Mouse (Mus musculus): Measurements from ENCODE around the gene Syngr3.
"Not testable (repeated sequence)": the region's sequence is repeated elsewhere in the genome, so short reads cannot be mapped to it uniquely, and the experiment has no call there.

Gene Syngr3

GRCm38 (mm10) chr17:24719494-24720222 lies 29.9 kb upstream of the Syngr3 start:
- peak; percentile 99 for DNase-seq (ENCODE audit: low read depth, low spot score)

GRCm38 (mm10) chr17:24718938-24719337 lies 29.2 kb upstream of the Syngr3 start:
- not testable (repeated sequence) for DNase-seq (ENCODE audit: low read depth, low spot score)

GRCm38 (mm10) chr17:24717943-24718342 lies 28.2 kb upstream of the Syngr3 start, which contains the start of the genes Rnf151 and Rps2:
Rnf151 (minus strand) TSS chr17:24718063.
Rps2 (plus strand) TSS chr17:24718116.
- no peak for DNase-seq (ENCODE audit: low read depth, low spot score)

- no peak for DNase-seq (ENCODE audit: low read depth, low spot score)
Observed at GRCm38 (mm10) chr17:24716166-24716682, 26.5 kb upstream of the Syngr3 start.

GRCm38 (mm10) chr17:24715556-24715955 lies 25.8 kb upstream of the Syngr3 start:
- no peak for DNase-seq (ENCODE audit: low read depth, low spot score)

- DNase-seq (ENCODE audit: low read depth, low spot score), result peak; percentile 78
Observed at GRCm38 (mm10) chr17:24708646-24709045, 18.9 kb upstream of the Syngr3 start.

GRCm38 (mm10) chr17:24707801-24708425 lies 18.2 kb upstream of the Syngr3 start:
- DNase-seq (ENCODE audit: low read depth, low spot score), result peak; percentile 54

GRCm38 (mm10) chr17:24706982-24707800 lies 17.4 kb upstream of the Syngr3 start, which contains the start of gene Tbl3:
Tbl3 (minus strand) TSS chr17:24707660.
- DNase-seq (ENCODE audit: low read depth, low spot score), result peak; percentile 95

GRCm38 (mm10) chr17:24705821-24706220 lies 16.1 kb upstream of the Syngr3 start:
- DNase-seq (ENCODE audit: low read depth, low spot score), result no peak

GRCm38 (mm10) chr17:24701251-24701650 lies 11.5 kb upstream of the Syngr3 start:
- no peak for DNase-seq (ENCODE audit: low read depth, low spot score)

- no peak for DNase-seq (ENCODE audit: low read depth, low spot score)
Observed at GRCm38 (mm10) chr17:24699473-24699872, 9.7 kb upstream of the Syngr3 start.

- no peak for DNase-seq (ENCODE audit: low read depth, low spot score)
Observed at GRCm38 (mm10) chr17:24698715-24699114, 9.0 kb upstream of the Syngr3 start.

GRCm38 (mm10) chr17:24697985-24698384 lies 8.2 kb upstream of the Syngr3 start:
- no peak for DNase-seq (ENCODE audit: low read depth, low spot score)

GRCm38 (mm10) chr17:24696011-24696697 lies 6.4 kb upstream of the Syngr3 start, which contains the start of the genes Gfer and Noxo1:
Gfer (minus strand) TSS chr17:24696156.
Noxo1 (plus strand) TSS chr17:24696234.
- peak; percentile 93 for DNase-seq (ENCODE audit: low read depth, low spot score)

- DNase-seq (ENCODE audit: low read depth, low spot score), result no peak
Observed at GRCm38 (mm10) chr17:24695326-24696010, 5.7 kb upstream of the Syngr3 start.

GRCm38 (mm10) chr17:24692385-24692784 lies 2.6 kb upstream of the Syngr3 start:
- no peak for DNase-seq (ENCODE audit: low read depth, low spot score)

GRCm38 (mm10) chr17:24687599-24687998 lies 2.2 kb downstream of the Syngr3 start:
- no peak for DNase-seq (ENCODE audit: low read depth, low spot score)

GRCm38 (mm10) chr17:24687146-24687595 lies 2.6 kb downstream of the Syngr3 start:
- DNase-seq (ENCODE audit: low read depth, low spot score), result peak; percentile 79

- DNase-seq (ENCODE audit: low read depth, low spot score), result peak; percentile 78
Observed at GRCm38 (mm10) chr17:24686514-24686913, 3.2 kb downstream of the Syngr3 start.

GRCm38 (mm10) chr17:24677500-24678080 lies 12.2 kb downstream of the Syngr3 start:
- DNase-seq (ENCODE audit: low read depth, low spot score), result no peak

All from CD4-positive, CD25-positive, alpha-beta regulatory T cell, adult 2 months (primary cell).